Mouse (Mus musculus): ENCODE measurements around the gene Lrsam1. TPM values are rescaled to one million over a fixed set of nuclear protein-coding genes. Genes with fewer than 3 reads are reported as not detected.
"Not testable (repeated sequence)": the region's sequence is repeated elsewhere in the genome, so short reads cannot be mapped to it uniquely, and the experiment has no call there.

Lrsam1 gene
- polyA plus RNA-seq (2012; rRNA removed), result 32.8 and 36.7 TPM in 2 replicates

DNA sequence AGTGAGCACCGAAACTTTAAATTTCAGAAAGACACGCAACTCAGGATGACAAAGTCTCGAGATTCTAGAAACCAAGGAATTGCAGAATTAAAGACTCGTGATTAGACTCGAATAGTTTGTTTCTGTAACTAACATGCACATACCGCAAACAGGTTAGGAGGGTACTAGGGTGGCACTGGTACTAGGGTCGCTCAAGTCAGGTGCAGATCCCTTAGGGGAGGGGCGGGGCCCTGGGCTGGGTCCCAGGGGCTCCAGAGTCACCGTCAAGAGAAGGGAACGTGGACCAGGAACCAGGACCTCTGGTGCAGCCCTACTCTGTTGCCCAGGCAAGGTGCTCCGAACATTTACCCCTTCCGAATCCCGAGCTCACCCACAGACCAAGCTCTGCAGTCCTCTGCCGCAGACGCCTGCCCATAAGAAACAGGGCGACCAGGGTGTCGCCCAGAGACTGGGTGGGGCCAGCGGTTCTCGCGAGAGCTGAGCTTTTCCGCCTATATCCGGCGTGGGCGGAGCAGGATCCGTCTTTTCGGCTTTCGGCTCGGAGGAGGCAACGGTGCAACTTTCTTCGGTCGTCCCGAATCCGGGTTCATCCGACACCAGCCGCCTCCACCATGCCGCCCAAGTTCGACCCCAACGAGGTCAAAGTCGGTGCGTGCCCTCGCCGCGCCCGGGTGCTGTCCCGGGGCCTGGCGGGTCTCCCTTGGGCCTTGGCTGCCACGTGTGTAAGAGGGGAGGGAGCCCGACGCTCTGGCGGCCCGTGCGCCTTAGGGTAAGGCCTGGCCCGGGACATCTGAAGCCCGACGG, at the start of gene Lrsam1, which contains the start of gene Rpl12:
Gene Lrsam1 (minus strand): TSS at position 423 of the 804 bp plus-strand sequence.
Gene Rpl12 (plus strand): TSS at position 368 of the 804 bp plus-strand sequence.
- peak; percentile 92 for DNase-seq
- peak within 1 kb of the TSS; percentile 70 for H3K4me3 ChIP-seq (replicated peaks; ENCODE audit: insufficient read depth, low read depth, low read length)
- H3K27me3 ChIP-seq (ENCODE audit: control insufficient read depth, insufficient read depth, low read length), result no peaks in the 10 kb centered on the region
- H3K4me1 ChIP-seq (ENCODE audit: control insufficient read depth, insufficient read depth, low read length), result peaks cover 6% of the 10 kb centered on the region
- no peak for TF ChIP-seq CTCF (IDR thresholded peaks at IDR 0.05; ENCODE audit: borderline replicate concordance, insufficient read depth, low read depth, low read length)
- TF ChIP-seq POLR2A (IDR thresholded peaks at IDR 0.05; ENCODE audit: borderline replicate concordance, insufficient read depth, low read length), result peak; percentile 86; the same call in 1 of the 2 replicates
- no peak within 1 kb of the TSS; the same call in 1 of the 2 replicates for H3K27ac ChIP-seq (ENCODE audit: insufficient read depth, low read length)
- WGBS, result 2% methylated on average over 55 of the region's 55 CpGs

DNA sequence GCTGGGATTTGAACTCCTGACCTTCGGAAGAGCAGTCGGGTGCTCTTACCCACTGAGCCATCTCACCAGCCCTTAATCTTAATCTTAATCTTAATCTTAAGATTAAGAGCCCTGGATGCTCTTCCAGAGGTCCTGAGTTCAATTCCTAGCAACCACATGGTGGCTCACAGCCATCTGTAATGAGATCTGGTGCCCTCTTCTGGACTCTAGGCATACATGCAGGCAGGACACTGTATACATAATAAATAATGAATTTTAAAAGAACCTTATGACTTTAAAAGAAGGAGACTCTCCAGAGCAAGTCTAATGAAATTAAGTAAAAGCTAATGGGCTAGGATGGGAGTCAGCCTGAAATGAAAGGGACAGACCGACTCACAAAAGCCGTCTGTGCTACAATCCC, 47.6 kb upstream of the Lrsam1 start:
- WGBS, result 96% methylated on average over 4 of the region's 4 CpGs
- H3K27ac ChIP-seq (ENCODE audit: insufficient read depth, low read length); DNase-seq; H3K27me3 ChIP-seq (ENCODE audit: control insufficient read depth, insufficient read depth, low read length); H3K4me3 ChIP-seq (replicated peaks; ENCODE audit: insufficient read depth, low read depth, low read length): not testable (repeated sequence)
- H3K4me1 ChIP-seq (ENCODE audit: control insufficient read depth, insufficient read depth, low read length), result peaks cover 19% of the 10 kb centered on the region

DNA sequence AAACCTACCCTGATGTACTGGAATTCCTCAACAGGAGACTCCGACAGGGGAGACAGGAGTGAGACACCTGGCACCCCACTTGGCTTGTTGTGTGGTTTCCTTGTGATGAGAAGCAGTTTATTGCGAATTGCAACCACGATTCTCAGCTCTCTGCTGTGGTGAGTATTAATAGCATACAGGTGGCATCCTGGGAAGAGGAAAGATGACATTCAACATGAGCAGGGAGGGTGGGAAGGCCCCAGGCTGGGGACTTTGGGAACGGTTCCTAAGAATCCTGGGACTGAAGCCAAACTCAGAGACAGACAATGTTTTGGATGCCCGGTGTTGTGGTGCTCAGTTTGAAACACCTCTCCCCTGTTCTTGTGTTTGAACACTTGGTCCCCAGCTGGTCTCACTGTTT, 43.6 kb upstream of the Lrsam1 start:
- Histone ChIP-seq H3K4me3 (replicated peaks; ENCODE audit: insufficient read depth, low read depth, low read length) (no peak overlapping the region), H3K27me3 (ENCODE audit: control insufficient read depth, insufficient read depth, low read length) (no peaks in the 10 kb centered on the region), H3K4me1 (ENCODE audit: control insufficient read depth, insufficient read depth, low read length) (peaks cover 21% of the 10 kb centered on the region), H3K27ac (ENCODE audit: insufficient read depth, low read length) (peak overlapping the region; percentile 65)
- TF ChIP-seq CTCF (IDR thresholded peaks at IDR 0.05; ENCODE audit: borderline replicate concordance, insufficient read depth, low read depth, low read length) (no peak), POLR2A (IDR thresholded peaks at IDR 0.05; ENCODE audit: borderline replicate concordance, insufficient read depth, low read length) (no peak)
- WGBS, result 8% methylated on average over 5 of the region's 5 CpGs
- DNase-seq, result peak; percentile 76 to 90

DNA sequence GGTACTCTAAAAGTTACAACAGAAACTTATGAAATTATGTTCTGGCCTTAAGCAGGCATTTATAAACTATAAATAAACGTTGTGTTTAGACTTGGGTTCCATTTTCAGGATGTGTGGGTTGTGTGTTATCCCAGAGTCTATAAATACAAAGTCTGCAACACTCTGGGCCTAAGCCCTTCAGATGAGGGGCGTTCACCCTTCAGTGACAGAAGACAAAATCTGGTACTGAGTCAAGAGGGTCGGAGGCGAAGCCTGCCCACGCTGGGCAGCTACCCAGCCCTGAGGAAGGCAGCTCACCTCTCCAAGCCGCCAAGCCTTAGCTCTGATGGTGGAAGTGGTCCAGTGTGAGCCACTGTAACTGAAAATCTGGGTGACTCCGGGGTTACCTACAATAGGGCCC, 40.7 kb upstream of the Lrsam1 start:
- Histone ChIP-seq H3K4me1 (ENCODE audit: control insufficient read depth, insufficient read depth, low read length) (peaks cover 26% of the 10 kb centered on the region), H3K4me3 (replicated peaks; ENCODE audit: insufficient read depth, low read depth, low read length) (no peak overlapping the region), H3K27me3 (ENCODE audit: control insufficient read depth, insufficient read depth, low read length) (no peaks in the 10 kb centered on the region), H3K27ac (ENCODE audit: insufficient read depth, low read length) (no peak overlapping the region)
- 77% methylated on average over 7 of the region's 7 CpGs for WGBS
- no peak for DNase-seq
- TF ChIP-seq POLR2A (IDR thresholded peaks at IDR 0.05; ENCODE audit: borderline replicate concordance, insufficient read depth, low read length) (no peak), CTCF (IDR thresholded peaks at IDR 0.05; ENCODE audit: borderline replicate concordance, insufficient read depth, low read depth, low read length) (no peak)

DNA sequence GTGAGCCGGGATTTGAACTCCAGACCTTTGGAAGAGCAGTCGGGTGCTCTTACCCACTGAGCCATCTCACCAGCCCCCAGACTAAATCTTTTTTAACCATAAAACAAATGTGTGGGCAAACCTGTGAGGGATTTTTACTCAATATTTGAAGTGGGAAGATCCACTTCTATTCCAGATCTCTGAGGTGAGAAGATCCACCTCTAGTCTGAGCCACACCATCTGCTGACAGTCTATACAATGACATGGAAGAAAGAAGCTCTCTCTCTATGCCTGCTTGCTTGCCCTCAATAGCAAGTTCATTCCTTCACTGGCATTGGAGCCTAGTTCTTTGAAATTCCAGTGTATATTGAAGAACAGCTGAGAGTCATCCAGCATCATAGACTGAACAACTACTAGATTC, 38.3 kb upstream of the Lrsam1 start:
- Histone ChIP-seq H3K27ac (ENCODE audit: insufficient read depth, low read length) (no peak overlapping the region), H3K4me1 (ENCODE audit: control insufficient read depth, insufficient read depth, low read length) (peaks cover 18% of the 10 kb centered on the region), H3K27me3 (ENCODE audit: control insufficient read depth, insufficient read depth, low read length) (no peaks in the 10 kb centered on the region), H3K4me3 (replicated peaks; ENCODE audit: insufficient read depth, low read depth, low read length) (no peak overlapping the region)
- 95% methylated on average over 2 of the region's 2 CpGs for WGBS
- no peak for DNase-seq
- TF ChIP-seq POLR2A (IDR thresholded peaks at IDR 0.05; ENCODE audit: borderline replicate concordance, insufficient read depth, low read length) (no peak), CTCF (IDR thresholded peaks at IDR 0.05; ENCODE audit: borderline replicate concordance, insufficient read depth, low read depth, low read length) (no peak)

DNA sequence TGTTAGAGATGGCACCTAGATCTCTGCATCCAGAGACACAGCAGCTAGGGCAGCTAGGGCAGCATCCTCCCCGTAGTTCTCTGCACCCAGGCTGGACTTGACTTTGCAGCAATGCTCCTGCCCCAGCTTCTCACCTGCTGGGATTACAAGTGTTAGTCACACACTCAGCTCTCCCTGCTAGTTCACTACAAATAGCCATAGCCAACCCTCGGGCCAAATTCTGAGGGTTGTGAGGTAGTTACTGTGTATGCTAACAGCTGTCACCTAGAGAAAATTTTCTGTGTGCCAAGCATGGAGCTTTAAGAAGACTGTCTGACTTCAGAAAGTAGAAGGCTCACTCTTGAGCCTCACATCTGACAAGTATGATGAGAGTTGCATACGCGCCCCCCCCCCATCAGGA, 36.4 kb upstream of the Lrsam1 start:
- Histone ChIP-seq H3K27me3 (ENCODE audit: control insufficient read depth, insufficient read depth, low read length) (no peaks in the 10 kb centered on the region), H3K4me3 (replicated peaks; ENCODE audit: insufficient read depth, low read depth, low read length) (no peak overlapping the region), H3K4me1 (ENCODE audit: control insufficient read depth, insufficient read depth, low read length) (peaks cover 5% of the 10 kb centered on the region), H3K27ac (ENCODE audit: insufficient read depth, low read length) (peak overlapping the region; percentile 10; the same call in 1 of the 2 replicates)
- 58% methylated on average over 4 of the region's 4 CpGs for WGBS
- peak; percentile 44 to 56 for DNase-seq
- no peak for TF ChIP-seq POLR2A (IDR thresholded peaks at IDR 0.05; ENCODE audit: borderline replicate concordance, insufficient read depth, low read length)
- no peak for TF ChIP-seq CTCF (IDR thresholded peaks at IDR 0.05; ENCODE audit: borderline replicate concordance, insufficient read depth, low read depth, low read length)

DNA sequence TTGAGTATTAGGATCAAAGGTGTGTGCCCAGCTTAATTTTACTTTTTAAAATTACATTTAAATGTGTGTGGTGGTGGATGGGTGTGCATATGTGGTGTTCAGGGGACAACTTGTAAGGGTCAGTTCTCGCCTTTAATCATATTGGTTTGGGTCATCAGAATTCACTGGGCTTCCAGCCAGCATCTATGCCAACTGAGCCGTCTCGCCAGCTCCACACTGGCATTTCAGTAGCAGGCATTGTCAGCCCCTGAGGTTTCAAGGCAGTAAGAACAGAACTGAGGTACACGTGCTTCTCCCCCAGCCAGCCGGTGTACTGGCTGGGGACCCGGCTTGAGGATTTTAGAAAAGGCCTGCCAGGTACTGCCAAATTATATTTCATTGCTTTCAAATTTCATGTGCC, 35.7 kb upstream of the Lrsam1 start:
- Histone ChIP-seq H3K27me3 (ENCODE audit: control insufficient read depth, insufficient read depth, low read length) (no peaks in the 10 kb centered on the region), H3K4me1 (ENCODE audit: control insufficient read depth, insufficient read depth, low read length) (peaks cover 5% of the 10 kb centered on the region), H3K4me3 (replicated peaks; ENCODE audit: insufficient read depth, low read depth, low read length) (no peak overlapping the region), H3K27ac (ENCODE audit: insufficient read depth, low read length) (0 out of 2 replicates have a peak overlapping the region, but pooled peaks have one; percentile 10)
- TF ChIP-seq POLR2A (IDR thresholded peaks at IDR 0.05; ENCODE audit: borderline replicate concordance, insufficient read depth, low read length), result no peak
- no peak for TF ChIP-seq CTCF (IDR thresholded peaks at IDR 0.05; ENCODE audit: borderline replicate concordance, insufficient read depth, low read depth, low read length)
- peak; percentile 42 to 55 for DNase-seq
- WGBS, result 9% methylated on average over 6 of the region's 6 CpGs

DNA sequence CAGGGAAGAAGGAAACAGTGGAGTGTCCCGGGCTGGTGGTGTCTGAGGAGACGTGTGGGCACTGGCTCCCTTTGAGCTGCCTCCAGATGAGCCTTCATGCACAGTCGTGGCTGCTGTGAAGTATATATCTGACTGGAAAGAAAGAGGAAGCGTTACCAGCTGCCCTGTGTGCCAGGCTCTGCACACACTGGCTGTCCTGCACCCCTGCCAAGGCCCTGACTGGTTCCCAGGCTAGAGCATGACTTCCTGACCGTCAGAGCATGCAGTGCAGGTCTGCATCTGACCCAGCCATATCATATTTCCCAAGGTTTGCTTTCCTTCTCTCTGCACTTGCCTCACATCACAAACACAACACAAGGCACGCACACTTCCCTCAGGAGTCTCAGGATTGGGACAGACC, 30.7 kb upstream of the Lrsam1 start:
- WGBS, result 60% methylated on average over 6 of the region's 6 CpGs
- Histone ChIP-seq H3K27ac (ENCODE audit: insufficient read depth, low read length) (no peak overlapping the region), H3K4me1 (ENCODE audit: control insufficient read depth, insufficient read depth, low read length) (peaks cover 2% of the 10 kb centered on the region; the same call in 1 of the 2 replicates), H3K27me3 (ENCODE audit: control insufficient read depth, insufficient read depth, low read length) (no peaks in the 10 kb centered on the region), H3K4me3 (replicated peaks; ENCODE audit: insufficient read depth, low read depth, low read length) (no peak overlapping the region)
- DNase-seq, result no peak
- TF ChIP-seq POLR2A (IDR thresholded peaks at IDR 0.05; ENCODE audit: borderline replicate concordance, insufficient read depth, low read length) (no peak), CTCF (IDR thresholded peaks at IDR 0.05; ENCODE audit: borderline replicate concordance, insufficient read depth, low read depth, low read length) (no peak)

Measured in cerebellum, adult 2 months (tissue).